Comparison of ENCODE assay signal across 11 mouse cellular contexts in genomic region chr2:127590204-127590603, GRCm38 (mm10). TPM values are rescaled to one million over a fixed set of nuclear protein-coding genes. Genes with fewer than 3 reads are reported as not detected.
DNase-seq lines count a peak whose midpoint lies in the region; ATAC-seq and TF ChIP-seq lines count a peak whose summit lies in the region.
"Had no signal": no experiment of that assay in that cellular context is flagged by ENCODE, and none has a peak within 500 bp of the region (broad histone marks: within the 10 kb centered on the region; RNA-seq: fewer than 3 reads in every experiment).

No protein-coding gene starts in this region.

- H3K27ac ChIP-seq in liver, adult 2 months (replicated peaks; ENCODE audit: insufficient read depth, low read depth, low read length): no peak overlapping the region
- H3K27ac ChIP-seq in liver, postnatal 0 days (ENCODE audit: low read depth): no peak overlapping the region
- no peak overlapping the region for H3K27ac ChIP-seq in liver, embryonic 12.5 days

- H3K9ac ChIP-seq in liver, adult 2 months (ENCODE audit: low read depth, low read length): no peak overlapping the region
- H3K9ac ChIP-seq in liver, postnatal 0 days (replicated peaks): no peak overlapping the region
- no peak overlapping the region for H3K9ac ChIP-seq in liver, embryonic 12.5 days
- H3K9ac ChIP-seq: lung, embryonic 14.5 days had no signal

- no peak overlapping the region for H3K4me2 ChIP-seq in liver, postnatal 0 days (ENCODE audit: low read depth, low read length)
- peak overlapping the region; percentile 26 for H3K4me2 ChIP-seq in liver, embryonic 12.5 days
- H3K4me2 ChIP-seq: lung, embryonic 14.5 days had no signal

- TF ChIP-seq CTCF in liver, adult 2 months (IDR thresholded peaks at IDR 0.05; ENCODE audit: low read depth, low read length): no peak
- TF ChIP-seq CTCF in liver, postnatal 0 days (IDR thresholded peaks at IDR 0.05; ENCODE audit: low read depth): no peak

- DNase-seq in adrenal gland, postnatal 10 days: peak; percentile 7
- DNase-seq in adrenal gland, adult 8-10 months: no peak
- no peak for DNase-seq in liver, adult 2 months (ENCODE audit: extremely low read depth, low read depth, low spot score)
- no peak for DNase-seq in liver, postnatal 0 days
- peak; percentile 59 for DNase-seq in thymus, postnatal 25 days
- no peak for DNase-seq in embryo, embryonic 9.5 days (ENCODE audit: extremely low spot score)
- no peak for DNase-seq in left cerebral cortex, adult 9 months (ENCODE audit: low spot score in 2 of 2)
- DNase-seq: cerebellum, adult 8-10 months; lung, embryonic 14.5 days had no signal

- no peaks in the 10 kb centered on the region for H3K9me3 ChIP-seq in liver, postnatal 0 days (ENCODE audit: low read length)
- no peaks in the 10 kb centered on the region for H3K9me3 ChIP-seq in liver, embryonic 12.5 days (replicated peaks)

- no peak for TF ChIP-seq EP300 in liver, postnatal 0 days (IDR thresholded peaks at IDR 0.05; ENCODE audit: low read depth)

- WGBS in liver, adult 2 months: 69% methylated on average over 15 of the region's 15 CpGs
- 70% methylated on average over 15 of the region's 15 CpGs for WGBS in liver, postnatal 0 days (ENCODE audit: insufficient replicate concordance)
- 72% methylated on average over 15 of the region's 15 CpGs for WGBS in liver, embryonic 12.5 days (ENCODE audit: insufficient replicate concordance)

- H3K79me2 ChIP-seq in liver, adult 2 months (ENCODE audit: control insufficient read depth, insufficient read depth, low read length): peaks cover 17% of the 10 kb centered on the region; the same call in 1 of the 2 replicates

- no peaks in the 10 kb centered on the region for H3K27me3 ChIP-seq in liver, adult 2 months (ENCODE audit: control insufficient read depth, insufficient read depth, low read length)
- H3K27me3 ChIP-seq in liver, postnatal 0 days (ENCODE audit: insufficient read depth, low read length): no peaks in the 10 kb centered on the region
- no peaks in the 10 kb centered on the region for H3K27me3 ChIP-seq in liver, embryonic 12.5 days (replicated peaks)

- peaks cover 14% of the 10 kb centered on the region; the same call in 1 of the 2 replicates for H3K36me3 ChIP-seq in liver, adult 2 months (ENCODE audit: control insufficient read depth, insufficient read depth, low read length)
- H3K36me3 ChIP-seq in liver, postnatal 0 days (replicated peaks; ENCODE audit: insufficient read depth, low read length): peaks cover 14% of the 10 kb centered on the region
- peaks cover 45% of the 10 kb centered on the region for H3K36me3 ChIP-seq in liver, embryonic 12.5 days

- peaks cover 11% of the 10 kb centered on the region for H3K4me1 ChIP-seq in liver, adult 2 months (ENCODE audit: control insufficient read depth, insufficient read depth, low read length)
- peaks cover 21% of the 10 kb centered on the region for H3K4me1 ChIP-seq in liver, postnatal 0 days (ENCODE audit: insufficient read depth)
- peaks cover 34% of the 10 kb centered on the region for H3K4me1 ChIP-seq in liver, embryonic 12.5 days

- ATAC-seq in liver, postnatal 0 days: no peak
- ATAC-seq in liver, embryonic 12.5 days: no peak

- peak overlapping the region; percentile 13; the same call in 1 of the 2 replicates for H3K4me3 ChIP-seq in liver, adult 2 months (ENCODE audit: insufficient read depth, low read depth, low read length)
- H3K4me3 ChIP-seq in liver, postnatal 0 days (ENCODE audit: low read depth, low read length): no peak overlapping the region
- H3K4me3 ChIP-seq in liver, embryonic 12.5 days: no peak overlapping the region
- H3K4me3 ChIP-seq: erythroblast, embryonic 14.5 days had no signal

- TF ChIP-seq POLR2A in liver, adult 2 months (IDR thresholded peaks at IDR 0.05; ENCODE audit: extremely low read depth, insufficient read depth, low read length): no peak

RNA-seq across cellular contexts. Expression of gene Mrps5, which starts 3.2 kb away (rescaled TPM):
- 100 to 1,000 TPM; 137 to 159 TPM for total RNA-seq in adrenal gland, postnatal 10 days (2021)
- total RNA-seq in adrenal gland, adult 8-10 months (2022): 100 to 1,000 TPM in 1 of 4 experiments, 10 to 100 TPM in 3; 87.0 to 107 (median 96.0) TPM
- total RNA-seq in liver, adult 2 months (2014; rRNA removed): 53.2 and 59.9 TPM in 2 replicates
- polyA plus RNA-seq in liver, adult 2 months (2012; rRNA removed): 47.1 and 59.8 TPM in 2 replicates
- polyA plus RNA-seq in liver, postnatal 0 days (2015; fragmentation: Nextera tagmentation; extraction: Ambion mirVana): 76.3 and 81.5 TPM in 2 replicates
- polyA plus RNA-seq in liver, embryonic 12.5 days (2016; fragmentation: Nextera tagmentation; extraction: Ambion mirVana): 132 and 134 TPM in 2 replicates

RNA-seq across cellular contexts. Expression of gene Zfp661, which starts 3.3 kb away (rescaled TPM):
- total RNA-seq in adrenal gland, postnatal 10 days (2021): 1 to 10 TPM; 3.0 to 4.3 TPM
- total RNA-seq in adrenal gland, adult 8-10 months (2022): 1 to 10 TPM; 3.7 to 4.7 (median 4.4) TPM
- total RNA-seq in liver, adult 2 months (2014; rRNA removed): 2.9 and 3.1 TPM in 2 replicates
- 2.3 TPM in 2 replicates for polyA plus RNA-seq in liver, adult 2 months (2012; rRNA removed)
- 1.2 and 1.7 TPM in 2 replicates for polyA plus RNA-seq in liver, postnatal 0 days (2015; fragmentation: Nextera tagmentation; extraction: Ambion mirVana)
- polyA plus RNA-seq in liver, embryonic 12.5 days (2016; fragmentation: Nextera tagmentation; extraction: Ambion mirVana): 1.8 and 2.0 TPM in 2 replicates
- polyA plus RNA-seq: erythroblast, embryonic 14.5 days had no signal

RNA-seq across cellular contexts. Expression of gene Prom2, which starts 48.9 kb away (rescaled TPM):
- total RNA-seq in adrenal gland, postnatal 10 days (2021): under 1 TPM; 0.09 to 0.12 TPM
- total RNA-seq in adrenal gland, adult 8-10 months (2022): 1 to 10 TPM in 2 of 4 experiments, under 1 TPM in 2; 0.80 to 1.8 (median 1.3) TPM
- 0.07 TPM in 1 of 2 replicates, not detected in the other for total RNA-seq in liver, adult 2 months (2014; rRNA removed)
- 5.9 TPM in 1 of 2 replicates, not detected in the other for polyA plus RNA-seq in liver, adult 2 months (2012; rRNA removed)
- not detected in 2 replicates for polyA plus RNA-seq in liver, postnatal 0 days (2015; fragmentation: Nextera tagmentation; extraction: Ambion mirVana)
- not detected in 2 replicates for polyA plus RNA-seq in liver, embryonic 12.5 days (2016; fragmentation: Nextera tagmentation; extraction: Ambion mirVana)
- polyA plus RNA-seq: erythroblast, embryonic 14.5 days had no signal

Comparison
In these comparisons a context has a peak if more than half of its experiments do, and no peak if none do; other contexts are left out.
1. DNase-seq: peak in adrenal gland, postnatal 10 days (single experiment) and thymus, postnatal 25 days (single experiment); none in adrenal gland, adult 8-10 months (single experiment), liver, adult 2 months (single experiment), liver, postnatal 0 days (single experiment), embryo, embryonic 9.5 days (single experiment) and left cerebral cortex, adult 9 months (0 of 2).